Mouse (Mus musculus) myocyte (in vitro differentiated cells): ENCODE data around the gene Bend3. TPM values are rescaled to one million over a fixed set of nuclear protein-coding genes. Genes with fewer than 3 reads are reported as not detected.

ENCODE experiments used
- H3K27me3 ChIP-seq: one replicate; pipeline ENCODE4 v1.6.1; 2011; ENCODE audit not compliant: control insufficient read depth, insufficient read depth, insufficient read length
- H3K36me3 ChIP-seq: one replicate; pipeline ENCODE4 v1.6.1; 2011; ENCODE audit not compliant: control insufficient read depth, insufficient read depth
- H3K4me2 ChIP-seq: one replicate; pipeline ENCODE4 v1.6.1; 2011; ENCODE audit warnings: low read depth, control low read depth
- H3K4me3 ChIP-seq: one replicate; pipeline ENCODE4 v1.5.1; 2011; ENCODE audit warnings: mild to moderate bottlenecking, control low read depth, moderate library complexity
- H3K79me2 ChIP-seq: one replicate; pipeline ENCODE4 v1.6.1; 2011; ENCODE audit not compliant: control insufficient read depth, insufficient read depth
- H3ac ChIP-seq: one replicate; pipeline ENCODE4 v1.6.1; 2011; ENCODE audit not compliant: control insufficient read depth, insufficient read length
- CEBPB ChIP-seq: IDR thresholded peaks from 2 replicates; pipeline ENCODE4 v1.6.1; 2011; ENCODE audit warnings: mild to moderate bottlenecking, moderate library complexity; ENCODE audit not compliant: poor library complexity, insufficient read depth, severe bottlenecking
- E2F4 ChIP-seq: IDR thresholded peaks from one replicate; pipeline ENCODE4 v1.6.1; 2011; ENCODE audit warnings: mild to moderate bottlenecking, control low read depth, moderate library complexity; ENCODE audit not compliant: insufficient read depth
- MAX ChIP-seq: IDR thresholded peaks from one replicate; pipeline ENCODE4 v1.6.1; 2011; ENCODE audit warnings: low read depth, mild to moderate bottlenecking, control low read depth
- MYOD1 ChIP-seq, 3 experiments: IDR thresholded peaks; one replicate each; pipeline ENCODE4 v1.6.1; 2011; ENCODE audit warnings: control low read depth in 2 of 3, low read depth in 2 of 3, mild to moderate bottlenecking in 2 of 3, moderate library complexity in 1 of 3; ENCODE audit not compliant: insufficient read length in 2 of 3, control insufficient read depth in 1 of 3
- MYOG ChIP-seq, 3 experiments: IDR thresholded peaks; one replicate each; pipeline ENCODE4 v1.6.1; 2011; ENCODE audit warnings: control low read depth in 2 of 3, low read depth in 2 of 3, mild to moderate bottlenecking in 2 of 3; ENCODE audit not compliant: insufficient read length in 2 of 3, control insufficient read depth in 1 of 3, insufficient read depth in 1 of 3
- POLR2A ChIP-seq: IDR thresholded peaks from one replicate; pipeline ENCODE4 v1.6.1; 2011; ENCODE audit warnings: low read depth, mild to moderate bottlenecking, control low read depth, moderate library complexity; ENCODE audit not compliant: insufficient read length
- POLR2AphosphoS2 ChIP-seq: IDR thresholded peaks from one replicate; pipeline ENCODE4 v1.6.1; 2011; ENCODE audit warnings: low read depth, control low read depth; ENCODE audit not compliant: insufficient read length
- REST ChIP-seq: IDR thresholded peaks from one replicate; pipeline ENCODE4 v1.6.1; 2011; ENCODE audit warnings: mild to moderate bottlenecking, control low read depth, moderate library complexity; ENCODE audit not compliant: insufficient read depth, insufficient read length
- SRF ChIP-seq: IDR thresholded peaks from one replicate; pipeline ENCODE4 v1.6.1; 2011; ENCODE audit warnings: low read depth; ENCODE audit not compliant: control insufficient read depth, insufficient read length
- TCF12 ChIP-seq: IDR thresholded peaks from one replicate; pipeline ENCODE4 v1.6.1; 2011; ENCODE audit warnings: mild to moderate bottlenecking, control low read depth; ENCODE audit not compliant: poor library complexity, insufficient read depth, severe bottlenecking
- TCF3 ChIP-seq: IDR thresholded peaks from one replicate; pipeline ENCODE4 v1.6.1; 2011; ENCODE audit warnings: low read depth, control low read depth; ENCODE audit not compliant: insufficient read length
- USF1 ChIP-seq: IDR thresholded peaks from one replicate; pipeline ENCODE4 v1.6.1; 2011; ENCODE audit warnings: low read depth, mild to moderate bottlenecking, control low read depth, moderate library complexity
- polyA plus RNA-seq: library from polyadenylated mRNA; unstranded; fragments of >200 nt; fragmentation: generic; extraction: Trizol; gene quantifications from one replicate; pipeline ENCODE4 v1.2.1, GENCODE M21; 2012; ENCODE audit warnings: missing spikeins

Bend3 gene
- polyA plus RNA-seq, 1 experiment = 3.0 TPM

DNA sequence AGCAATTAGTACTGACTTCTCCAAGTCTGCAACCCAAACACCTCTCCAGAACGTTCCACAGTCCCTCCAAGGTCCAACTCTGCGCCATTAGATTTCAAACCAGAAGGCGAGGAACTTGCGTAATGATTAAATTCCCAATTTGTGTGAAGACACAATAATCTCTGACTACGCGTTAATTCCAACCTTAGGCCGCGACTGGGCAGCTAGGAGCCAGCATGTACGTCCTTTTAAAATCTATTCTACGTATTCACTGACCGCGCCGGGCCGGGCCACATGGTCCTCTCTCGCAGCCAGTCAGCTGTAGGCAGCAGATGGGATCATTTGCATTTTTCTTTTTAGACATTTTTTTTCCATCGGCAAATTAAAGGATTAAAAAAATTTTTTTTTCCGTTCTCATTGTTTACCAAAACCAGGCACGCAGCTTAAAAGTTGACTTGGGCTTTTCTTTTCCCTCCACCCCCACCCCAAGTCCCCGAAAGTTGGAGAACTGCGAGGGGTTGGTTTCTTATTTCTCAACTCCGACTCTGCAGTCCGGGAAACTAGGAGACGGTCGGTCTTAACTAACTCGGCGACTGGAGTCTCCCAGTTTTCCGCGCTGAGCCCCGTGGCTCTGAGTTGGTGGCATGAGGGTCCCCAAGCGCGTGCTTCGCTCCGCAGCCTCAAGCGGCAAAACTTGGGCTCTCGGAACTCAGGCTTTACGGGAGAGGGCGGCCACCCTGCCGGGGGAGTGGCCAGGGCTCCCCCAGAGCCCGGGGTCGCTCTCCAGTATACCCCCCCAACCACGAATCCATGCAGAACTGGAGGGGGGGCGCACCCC, 558 bp upstream of the Bend3 start:
- H3ac ChIP-seq = peak overlapping the region; percentile 67
- peak overlapping the region; percentile 44 for H3K4me3 ChIP-seq
- H3K27me3 ChIP-seq = no peaks in the 10 kb centered on the region
- no peak for TF ChIP-seq MYOG (IDR thresholded peaks at IDR 0.05; ENCODE audit: control insufficient read depth in 1 of 3, insufficient read depth in 1 of 3, insufficient read length in 2 of 3, low read depth in 2 of 3)
- no peak for TF ChIP-seq POLR2A
- no peak for TF ChIP-seq CEBPB
- TF ChIP-seq USF1 = no peak
- no peak for TF ChIP-seq E2F4
- no peak for TF ChIP-seq TCF12
- peaks cover 17% of the 10 kb centered on the region for H3K79me2 ChIP-seq
- peak overlapping the region; percentile 69 for H3K4me2 ChIP-seq
- no peaks in the 10 kb centered on the region for H3K36me3 ChIP-seq

DNA sequence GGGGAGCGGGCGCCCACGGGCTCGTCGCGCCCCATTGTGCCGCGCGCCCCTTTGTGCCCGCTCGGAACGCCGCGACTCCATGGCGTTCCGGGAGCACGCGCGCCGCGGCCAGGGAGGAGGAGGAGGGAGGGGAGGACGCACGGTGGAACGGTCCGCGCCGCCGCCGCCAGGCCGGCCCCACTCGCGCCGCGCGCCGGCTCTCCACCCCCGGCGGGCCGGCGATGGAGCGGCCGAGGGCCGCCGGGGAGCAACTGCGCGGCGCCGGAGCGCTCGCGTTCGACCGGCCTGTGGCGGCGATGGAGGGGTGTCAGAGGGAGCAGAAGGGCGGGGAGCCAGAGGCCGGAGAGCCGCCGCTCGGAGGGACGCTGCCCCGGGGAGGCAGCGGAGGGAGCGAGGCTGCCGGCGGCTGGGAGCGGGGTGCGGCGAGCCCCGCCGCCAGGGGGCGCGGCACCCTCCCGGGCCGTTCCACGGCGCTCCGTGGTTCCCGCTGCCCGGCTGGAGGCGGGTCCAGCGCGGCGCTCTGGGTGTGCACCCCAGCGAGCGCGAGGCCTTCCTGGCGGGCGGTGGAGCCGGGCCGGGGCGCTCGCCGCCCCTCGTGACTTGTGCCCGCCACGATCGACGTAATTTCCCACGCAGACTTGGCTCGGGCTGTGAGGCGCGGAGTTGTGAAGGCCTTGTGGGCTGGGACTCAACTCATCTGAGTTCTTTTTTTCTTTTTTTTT, 966 bp downstream of the Bend3 start:
- H3K36me3 ChIP-seq = no peaks in the 10 kb centered on the region
- H3K4me3 ChIP-seq = peak overlapping the region; percentile 44
- peaks cover 23% of the 10 kb centered on the region for H3K79me2 ChIP-seq
- peak; percentile 68 for TF ChIP-seq POLR2A
- peak; percentile 20 for TF ChIP-seq USF1
- TF ChIP-seq TCF12 = no peak
- TF ChIP-seq MYOD1 (IDR thresholded peaks at IDR 0.05; ENCODE audit: control insufficient read depth in 1 of 3, insufficient read length in 2 of 3, low read depth in 2 of 3) = peak in 1 of 3 experiments; percentile 20
- no peak for TF ChIP-seq TCF3
- peak; percentile 67 for TF ChIP-seq SRF
- TF ChIP-seq POLR2AphosphoS2 = no peak
- peak overlapping the region; percentile 93 for H3K4me2 ChIP-seq
- H3K27me3 ChIP-seq = no peaks in the 10 kb centered on the region
- H3ac ChIP-seq = peak overlapping the region; percentile 67

DNA sequence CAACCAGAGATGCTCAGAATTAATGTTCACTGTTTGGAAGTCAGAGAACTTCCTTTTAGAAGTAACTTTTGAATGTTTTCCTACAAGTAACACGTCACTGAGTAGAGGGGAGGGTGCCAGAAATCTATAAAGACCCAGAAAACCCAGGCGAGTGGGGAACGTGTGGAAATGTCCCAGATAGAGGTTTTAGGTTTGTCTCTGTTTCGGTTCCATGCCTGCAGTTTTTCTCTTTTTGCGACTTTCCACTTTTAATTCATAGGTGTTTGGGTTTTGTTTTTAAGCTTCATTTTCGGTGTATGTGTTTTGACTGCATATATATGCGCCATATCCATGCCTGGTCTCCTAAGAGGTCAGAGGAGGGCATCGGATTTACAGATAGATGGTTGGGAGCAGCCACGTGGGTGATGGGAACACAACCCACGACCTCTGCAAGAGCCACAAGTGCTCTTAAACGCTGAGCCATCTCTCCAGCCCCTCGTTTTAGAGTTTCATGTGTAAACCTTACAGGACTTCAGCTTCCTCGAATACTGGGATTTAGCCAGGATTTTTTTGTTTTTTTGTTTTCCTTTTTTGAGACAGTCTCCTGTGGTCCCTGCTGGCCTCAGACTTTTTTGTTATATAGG, 1.7 kb downstream of the Bend3 start:
- Histone ChIP-seq H3K4me3 (peak overlapping the region; percentile 44), H3K27me3 (no peaks in the 10 kb centered on the region), H3K79me2 (peaks cover 23% of the 10 kb centered on the region), H3K4me2 (peak overlapping the region; percentile 93), H3K36me3 (no peaks in the 10 kb centered on the region), H3ac (peak overlapping the region; percentile 67)
- TF ChIP-seq TCF12 (no peak), SRF (no peak), TCF3 (no peak), USF1 (no peak), MYOG (IDR thresholded peaks at IDR 0.05; ENCODE audit: control insufficient read depth in 1 of 3, insufficient read depth in 1 of 3, insufficient read length in 2 of 3, low read depth in 2 of 3) (no peak)

DNA sequence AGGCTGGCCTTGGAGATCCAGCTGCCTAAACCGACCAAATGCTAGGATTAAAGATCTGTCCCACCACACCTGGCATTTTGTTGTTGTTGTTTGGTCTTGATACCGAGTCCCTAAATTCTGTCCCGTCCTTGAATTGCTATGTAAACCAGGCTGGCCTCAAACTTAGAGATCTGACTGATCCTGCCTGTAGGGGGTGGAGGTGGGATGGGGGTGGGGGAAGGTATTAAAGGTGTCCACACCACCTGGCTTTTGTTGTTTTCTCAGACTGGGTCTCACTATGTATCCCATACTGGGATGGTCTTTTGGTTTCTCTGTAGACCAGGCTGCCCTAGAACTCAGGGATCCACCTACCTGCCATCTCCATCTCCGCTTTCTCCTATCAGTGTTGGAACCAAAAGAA, 2.5 kb downstream of the Bend3 start:
- Histone ChIP-seq H3K27me3 (no peaks in the 10 kb centered on the region), H3ac (no peak overlapping the region), H3K4me3 (peak overlapping the region; percentile 44), H3K79me2 (peaks cover 23% of the 10 kb centered on the region), H3K36me3 (no peaks in the 10 kb centered on the region), H3K4me2 (no peak overlapping the region)
- TF ChIP-seq MYOD1 (IDR thresholded peaks at IDR 0.05; ENCODE audit: control insufficient read depth in 1 of 3, insufficient read length in 2 of 3, low read depth in 2 of 3) (no peak), CEBPB (no peak), POLR2A (no peak), E2F4 (no peak), TCF3 (no peak), POLR2AphosphoS2 (no peak), REST (no peak), TCF12 (no peak), SRF (no peak), MYOG (IDR thresholded peaks at IDR 0.05; ENCODE audit: control insufficient read depth in 1 of 3, insufficient read depth in 1 of 3, insufficient read length in 2 of 3, low read depth in 2 of 3) (no peak), USF1 (no peak), MAX (no peak)
